Mouse (Mus musculus) cerebellum, adult 2 months (tissue): ENCODE measurements around the gene Zmat1.

Experiments
- CTCF ChIP-seq: fragments of 200-500 bp; IDR thresholded peaks from 2 replicates; pipeline ENCODE4 v1.5.1; 2011; ENCODE audit warnings: low read depth, mild to moderate bottlenecking, control low read depth, low read length, moderate library complexity, borderline replicate concordance; ENCODE audit not compliant: insufficient read depth
- POLR2A ChIP-seq: fragments of 200-500 bp; IDR thresholded peaks from 2 replicates; pipeline ENCODE4 v1.6.1; 2011; ENCODE audit warnings: low read length, control low read depth, borderline replicate concordance; ENCODE audit not compliant: insufficient read depth

DNA sequence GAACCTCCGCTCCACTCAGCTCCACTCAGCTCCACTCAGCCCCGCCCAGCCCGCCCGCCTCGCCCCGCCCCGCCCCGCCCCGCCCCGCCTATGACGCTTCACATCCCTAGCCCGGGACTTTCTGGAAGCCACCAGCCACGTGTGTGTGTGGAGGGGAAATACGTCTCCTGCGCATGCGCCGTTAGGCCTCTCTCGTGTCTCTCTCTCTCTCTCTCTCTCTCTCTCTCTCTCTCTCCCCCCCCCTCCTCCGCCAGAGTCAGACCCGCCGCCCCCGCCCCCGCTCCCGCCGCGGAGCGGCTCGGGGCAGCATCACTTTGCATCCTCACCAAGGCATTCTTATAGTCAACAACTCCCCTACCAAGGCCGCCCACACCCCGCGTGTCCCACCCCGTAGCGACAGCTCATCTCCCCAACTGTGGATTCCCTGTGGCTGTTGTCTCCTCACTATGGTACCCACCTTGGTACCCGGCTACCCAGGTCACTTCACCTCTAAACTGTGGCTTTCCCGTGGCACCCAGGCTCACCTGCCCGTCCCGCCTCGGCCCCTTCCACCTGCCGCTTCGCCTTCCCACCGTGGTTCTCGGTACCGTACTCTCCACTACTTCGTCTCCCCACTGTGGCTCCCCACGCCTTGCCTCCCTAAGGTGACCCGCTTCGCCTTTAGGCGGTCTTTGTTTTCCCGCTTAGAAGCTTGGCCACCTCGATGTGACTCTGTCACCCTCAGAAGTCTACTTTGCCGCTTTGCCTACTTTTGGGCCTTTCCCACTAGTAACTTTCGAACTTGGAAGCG, 45.5 kb downstream of the Zmat1 start:
- TF ChIP-seq CTCF (no peak), POLR2A (no peak)
